Mouse (Mus musculus) right cerebral cortex, adult 18-20 months (tissue): ENCODE data around the gene Nrarp.

Experiments used
- DNase-seq: peaks from one replicate; pipeline ENCODE4 v3.0.0; 2022; ENCODE audit warnings: mixed read lengths

Nrarp gene

DNA sequence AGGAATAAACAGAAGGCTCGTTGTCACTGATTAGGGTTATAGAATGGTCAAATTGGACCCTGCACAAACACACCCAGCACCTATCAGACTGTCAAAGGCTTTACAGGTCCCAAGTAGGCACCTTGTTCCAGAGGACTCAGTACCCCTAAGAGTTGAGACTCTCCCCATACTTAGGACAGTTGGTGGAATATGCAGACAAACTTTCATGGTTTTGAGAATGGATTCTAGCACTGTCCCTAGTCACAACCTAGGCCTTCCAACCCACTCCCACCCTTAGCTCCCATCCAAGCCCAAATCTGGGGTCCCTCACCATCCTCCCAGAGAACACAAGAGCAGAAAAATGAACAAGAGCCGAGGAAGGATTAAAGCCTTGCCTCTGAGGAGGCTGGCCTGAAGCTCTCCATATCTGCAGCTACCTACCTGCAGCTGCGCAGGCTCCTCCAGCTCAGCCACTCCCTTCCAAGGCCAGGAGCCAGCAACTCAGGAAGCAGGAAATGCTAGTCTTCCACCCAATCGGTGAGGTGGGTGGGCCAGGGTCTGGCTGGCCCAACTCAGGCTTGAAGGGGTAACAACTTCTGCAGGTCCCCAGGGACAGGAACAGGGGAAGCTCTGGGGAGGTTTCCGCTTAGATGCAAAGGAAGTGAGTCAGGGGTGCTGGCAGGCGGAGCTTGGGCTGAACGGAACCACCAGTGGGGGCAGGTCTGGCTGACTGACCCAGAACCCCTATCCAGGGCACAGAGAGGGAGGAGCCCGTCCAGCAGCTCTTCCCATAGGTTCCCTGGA is 15.8 kb downstream of the Nrarp start, which contains the start of gene Tor4a:
Tor4a (minus strand) TSS at position 715 of the 783 bp plus-strand sequence.
- DNase-seq = peak; percentile 18

DNA sequence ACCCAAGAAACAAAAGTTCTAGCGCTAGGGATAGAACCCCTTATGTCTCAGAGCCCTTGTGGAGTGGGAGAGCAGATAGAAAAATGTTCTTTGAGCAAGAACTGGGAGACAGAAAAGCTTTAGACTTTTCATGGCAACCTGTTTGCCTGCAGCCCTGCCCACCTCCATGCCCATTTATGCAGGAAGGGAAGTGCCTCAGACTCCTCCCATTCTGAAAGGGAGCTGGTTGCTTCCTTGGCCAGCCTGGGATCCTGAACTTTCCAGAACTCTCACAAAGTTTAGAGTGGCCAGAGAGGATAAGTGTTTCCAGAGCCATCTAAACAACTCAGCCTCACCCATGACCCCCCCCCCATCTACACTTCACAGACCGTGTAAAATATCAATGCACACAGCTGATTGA is 16.6 kb downstream of the Nrarp start:
- DNase-seq = no peak

- DNase-seq = no peak
These were observed 17.4 kb downstream of the Nrarp start for GRCm38 (mm10) chr2:25197946-25198345.

DNA sequence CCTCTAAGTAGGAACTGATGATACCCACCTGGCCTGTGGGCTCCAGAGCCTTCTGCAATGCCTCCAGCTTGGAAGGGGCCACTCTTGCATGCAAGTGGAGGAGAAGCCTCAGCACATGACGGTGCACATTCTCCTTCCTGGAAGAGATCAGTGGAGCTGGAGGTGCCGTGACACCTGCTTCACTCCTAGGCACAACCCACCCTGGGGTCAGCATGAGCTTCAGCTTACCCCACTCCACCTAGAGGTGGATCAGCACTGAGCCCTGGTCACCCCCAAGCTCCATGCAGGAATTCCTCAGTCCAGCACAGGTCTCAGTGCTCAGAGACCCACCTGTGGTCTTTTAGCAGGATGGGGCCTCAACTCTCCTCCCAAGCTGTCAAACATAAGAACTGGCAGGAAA is 20.1 kb downstream of the Nrarp start:
- no peak for DNase-seq

GRCm38 (mm10) chr2:25203631-25204214 is 23.2 kb downstream of the Nrarp start:
- no peak for DNase-seq

- no peak for DNase-seq
These were observed 27.0 kb downstream of the Nrarp start for GRCm38 (mm10) chr2:25207593-25207992.

DNA sequence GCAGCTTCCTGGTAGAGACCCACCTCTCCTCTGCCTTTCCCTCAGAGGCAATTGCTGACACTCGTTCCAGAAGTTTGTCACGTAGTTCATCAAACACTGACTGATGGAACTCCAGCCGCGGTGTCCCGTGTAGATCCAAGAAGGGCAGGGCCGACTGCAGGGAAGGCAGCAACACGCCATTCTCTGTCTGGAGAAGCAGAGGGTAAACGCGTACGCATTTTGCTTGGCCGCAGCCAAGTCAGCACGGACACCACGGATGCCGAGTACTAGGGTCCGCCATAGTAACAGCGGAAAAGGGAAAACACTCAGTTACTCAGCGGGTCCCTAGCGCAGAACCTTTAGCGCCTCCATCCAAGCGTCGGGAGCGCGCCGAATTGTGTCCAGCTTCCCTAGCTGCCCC is 30.1 kb downstream of the Nrarp start:
- no peak for DNase-seq

DNA sequence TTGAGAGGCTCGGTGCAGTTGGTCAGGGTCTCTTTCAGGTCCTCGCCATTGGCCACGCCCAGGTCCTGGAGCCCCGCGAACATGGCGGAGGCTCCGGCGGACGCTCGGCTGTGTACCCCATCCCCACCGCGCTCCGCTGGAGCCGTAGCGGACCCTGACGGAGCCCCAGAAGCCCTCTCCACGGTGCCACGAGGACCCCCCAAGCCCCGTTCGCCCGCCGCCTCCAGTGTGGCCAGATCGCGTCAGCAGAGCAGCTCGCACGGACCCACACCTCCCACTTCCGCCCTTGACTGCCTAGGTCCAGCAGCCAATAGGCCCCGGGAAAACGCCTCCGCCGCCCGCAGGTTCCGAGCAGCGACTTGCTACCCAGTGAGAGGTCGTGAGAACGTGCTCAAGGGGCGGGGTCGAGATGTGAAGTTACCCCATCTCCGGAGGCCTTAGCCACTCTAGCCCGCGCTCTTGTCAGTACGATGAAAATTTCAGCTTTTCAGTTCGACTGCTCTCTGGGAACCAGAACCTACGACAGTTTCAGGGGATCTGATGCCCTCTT is 30.6 kb downstream of the Nrarp start, which contains the start of gene Nelfb:
Nelfb (minus strand) TSS at position 369 of the 550 bp plus-strand sequence.
- DNase-seq = peak; percentile 85

GRCm38 (mm10) chr2:25213266-25213865 is 32.8 kb downstream of the Nrarp start:
- no peak for DNase-seq

DNA sequence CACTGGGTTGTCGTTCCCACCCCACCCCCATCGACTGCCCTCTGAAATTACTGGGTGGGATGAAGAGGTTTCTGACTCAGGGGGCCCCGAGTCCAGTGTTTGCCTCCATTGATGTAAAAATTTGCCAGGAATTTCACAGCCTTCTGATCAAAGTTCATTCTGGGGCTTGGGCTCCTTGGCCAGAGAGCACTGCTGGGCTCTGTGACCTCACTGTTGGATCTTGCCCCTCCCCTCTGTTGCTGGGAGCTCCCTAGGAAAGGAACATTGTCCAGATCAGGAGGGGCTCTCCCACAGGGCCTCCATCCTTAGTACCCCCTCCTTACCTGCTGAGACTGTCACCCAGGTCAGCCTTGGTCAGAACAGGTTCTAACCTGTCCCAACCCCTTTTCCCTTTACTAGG is 33.9 kb downstream of the Nrarp start, which contains the start of gene Stpg3:
Stpg3 (minus strand) TSS at position 194 of the 400 bp plus-strand sequence.
- DNase-seq = no peak

- DNase-seq = no peak
These were observed 37.1 kb downstream of the Nrarp start for GRCm38 (mm10) chr2:25217666-25218065.

- DNase-seq = no peak
These were observed 37.9 kb downstream of the Nrarp start, which contains the start of gene Fam166a for GRCm38 (mm10) chr2:25218445-25218844. Gene Fam166a (plus strand): TSS chr2:25218745.

GRCm38 (mm10) chr2:25221331-25221772 is 40.8 kb downstream of the Nrarp start:
- no peak for DNase-seq

GRCm38 (mm10) chr2:25223681-25224491 is 43.3 kb downstream of the Nrarp start:
- peak; percentile 82 for DNase-seq

DNA sequence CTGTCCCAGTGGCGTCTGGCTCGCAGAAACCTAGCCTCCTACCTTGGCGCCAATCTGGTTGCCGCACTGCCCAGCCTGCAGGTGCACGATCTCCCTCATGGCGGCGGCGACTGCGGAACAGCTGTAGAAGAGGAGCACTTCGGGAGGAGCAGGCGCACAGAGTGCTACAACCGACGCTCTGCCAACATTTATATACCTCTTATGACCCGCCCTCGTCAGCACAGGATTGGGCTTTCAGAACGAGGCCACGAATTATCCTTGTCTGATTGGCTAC is 43.9 kb downstream of the Nrarp start, which contains the start of gene Tubb4b:
Tubb4b (minus strand) TSS at position 211 of the 274 bp plus-strand sequence.
- no peak for DNase-seq

- peak; percentile 100 for DNase-seq
These were observed 44.5 kb downstream of the Nrarp start for GRCm38 (mm10) chr2:25224766-25225752.

- DNase-seq = no peak
These were observed 45.3 kb downstream of the Nrarp start for GRCm38 (mm10) chr2:25225811-25226379.

DNA sequence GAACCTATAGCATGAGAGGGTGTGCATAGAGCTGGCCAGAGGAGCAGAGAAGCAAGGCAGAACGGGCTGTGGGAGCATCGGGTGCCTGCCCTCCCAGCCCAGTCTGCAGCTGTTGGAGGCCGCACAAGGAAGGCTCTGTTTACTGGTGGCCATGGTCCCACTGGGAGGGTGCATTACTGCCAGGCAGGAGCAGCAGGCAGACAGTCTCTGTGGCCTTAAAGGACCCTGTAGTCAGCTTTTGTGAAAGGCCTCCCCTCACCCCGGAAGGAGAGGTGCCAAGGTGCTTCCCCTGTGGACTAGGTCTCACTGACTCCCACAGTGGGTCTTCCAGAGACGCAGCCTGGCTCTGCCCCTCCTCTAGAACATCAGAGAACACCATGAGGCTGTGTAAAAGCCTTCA is 46.3 kb downstream of the Nrarp start:
- peak; percentile 56 for DNase-seq

- no peak for DNase-seq
These were observed 46.8 kb downstream of the Nrarp start for GRCm38 (mm10) chr2:25227406-25227805.

DNA sequence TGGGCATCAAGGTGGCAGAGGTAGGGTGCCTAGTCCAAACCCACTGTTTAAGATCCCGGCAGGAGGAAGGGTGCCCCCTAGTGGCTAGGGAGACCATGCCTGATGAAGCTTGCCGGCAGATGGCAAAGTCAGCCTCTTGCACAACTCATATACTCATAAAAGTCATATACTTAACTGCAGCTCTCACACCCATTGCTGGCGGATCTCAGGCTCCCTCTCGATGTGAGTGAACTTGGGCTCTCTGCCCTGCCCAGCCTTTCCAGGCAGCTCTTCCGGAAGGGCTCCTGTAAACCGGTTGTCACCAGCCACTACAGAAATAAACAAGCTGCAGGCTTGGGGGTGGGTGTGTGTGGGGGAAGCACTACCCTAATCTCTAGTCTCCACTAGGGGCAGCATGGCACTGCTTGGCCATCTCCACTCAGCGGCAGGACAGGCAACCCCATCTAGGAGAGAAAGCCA is 47.9 kb downstream of the Nrarp start:
- DNase-seq = peak; percentile 88
